Mouse (Mus musculus) lung, postnatal 0 days (tissue): Measurements from ENCODE around the gene Fbxl18. TPM values are rescaled to one million over a fixed set of nuclear protein-coding genes. Genes with fewer than 3 reads are reported as not detected.
A peak's percentile ranks its signal among the peaks of the same experiment; 100 is the strongest.

Experiments used
- ATAC-seq: fragments of 200-750 bp; cut with Nextera tagmentation; 2 replicates; pipeline ENCODE4 v1.8.0; 2017; ENCODE audit warnings: moderate library complexity
- DNase-seq: peaks from one replicate; pipeline ENCODE4 v3.0.0-alpha.2; 2016; ENCODE audit warnings: low spot score
- H3K27ac ChIP-seq: fragments of 300-500 bp; sonication (generic); 2 replicates; pipeline ENCODE4 v1.5.1; 2014; ENCODE audit warnings: antibody characterized with exemption, mild to moderate bottlenecking, low read length, mixed read lengths
- H3K27me3 ChIP-seq: fragments of 300-500 bp; sonication (generic); replicated peaks from 2 replicates; pipeline ENCODE4 v1.6.1; 2014; ENCODE audit warnings: low read length, mixed read lengths; ENCODE audit not compliant: insufficient read depth
- H3K36me3 ChIP-seq: fragments of 300-500 bp; sonication (generic); 2 replicates; pipeline ENCODE4 v1.6.1; 2014; ENCODE audit warnings: low read length, mixed read lengths; ENCODE audit not compliant: insufficient read depth
- H3K4me1 ChIP-seq: fragments of 300-500 bp; sonication (generic); 2 replicates; pipeline ENCODE4 v1.6.1; 2014; ENCODE audit warnings: antibody characterized with exemption, low read depth, low read length, mixed read lengths; ENCODE audit not compliant: insufficient read depth
- H3K4me2 ChIP-seq: fragments of 300-500 bp; sonication (generic); replicated peaks from 2 replicates; pipeline ENCODE4 v1.6.1; 2014; ENCODE audit warnings: low read depth, mild to moderate bottlenecking, low read length, moderate library complexity, mixed read lengths
- H3K4me3 ChIP-seq: fragments of 300-500 bp; sonication (generic); 2 replicates; pipeline ENCODE4 v1.5.1; 2014; ENCODE audit warnings: low read depth, low read length
- H3K9ac ChIP-seq: fragments of 300-500 bp; sonication (generic); replicated peaks from 2 replicates; pipeline ENCODE4 v1.6.1; 2014; ENCODE audit warnings: low read depth, mild to moderate bottlenecking
- H3K9me3 ChIP-seq: fragments of 300-500 bp; sonication (generic); 2 replicates; pipeline ENCODE4 v1.6.1; 2016; ENCODE audit warnings: low read length, mixed read lengths
- CTCF ChIP-seq: IDR thresholded peaks from 2 replicates; pipeline ENCODE4 v1.5.1; 2016; ENCODE audit warnings: antibody characterized with exemption, mild to moderate bottlenecking
- EP300 ChIP-seq: IDR thresholded peaks from 2 replicates; pipeline ENCODE4 v1.6.1; 2016; ENCODE audit warnings: antibody characterized with exemption, mild to moderate bottlenecking, control low read depth
- WGBS: fragments of 180-500 bp; shearing (Covaris S2); extraction: QIAGEN DNeasy Blood & Tissue Kit; methylation state at CpG from one replicate; pipeline ENCODE4 v1.1.7; 2014; 5-methylcytosine and 5-hydroxymethylcytosine counted together
- polyA plus RNA-seq: library from polyadenylated mRNA; unstranded; fragments of >200 nt; fragmentation: Nextera tagmentation; extraction: Ambion mirVana; gene quantifications from 2 replicates; pipeline ENCODE4 v1.2.1, GENCODE M21; 2015

The Fbxl18 gene
- polyA plus RNA-seq, 1 experiment from 2014 or later = 6.3 TPM

GRCm38 (mm10) chr5:142874791-142875512 is 20.3 kb downstream of the Fbxl18 start:
- Histone ChIP-seq H3K4me2 (no peak overlapping the region), H3K9me3 (no peaks in the 10 kb centered on the region), H3K27me3 (no peaks in the 10 kb centered on the region), H3K36me3 (0 out of 2 replicates have a peak, but pooled peaks cover 4% of the 10 kb centered on the region), H3K27ac (no peak overlapping the region), H3K4me1 (no peaks in the 10 kb centered on the region), H3K9ac (no peak overlapping the region), H3K4me3 (no peak overlapping the region)
- 89% methylated on average over 13 of the region's 13 CpGs for WGBS
- ATAC-seq (no peak), DNase-seq (no peak)
- TF ChIP-seq EP300 (no peak), CTCF (peak; percentile 23)

DNA sequence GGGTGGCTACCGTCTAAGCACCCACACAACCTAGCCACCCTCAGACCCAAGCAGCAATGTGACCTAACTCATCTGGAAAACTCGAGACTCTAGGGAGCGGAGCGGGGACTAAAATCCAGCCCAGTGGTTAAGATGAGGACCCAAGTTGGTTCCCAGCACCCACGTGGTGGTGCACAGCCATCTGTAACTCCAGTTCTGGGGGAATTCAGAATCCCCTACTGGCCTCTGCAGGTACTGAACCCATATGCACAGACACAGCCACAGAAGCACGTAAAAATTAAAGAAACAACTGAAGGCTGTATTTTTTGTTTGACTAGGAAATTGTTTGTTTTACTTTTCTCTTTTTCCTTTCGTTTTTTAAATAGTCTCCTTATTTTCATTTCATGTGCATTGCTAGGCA is 21.5 kb downstream of the Fbxl18 start:
- Histone ChIP-seq H3K4me2 (no peak overlapping the region), H3K27ac (no peak overlapping the region), H3K4me1 (no peaks in the 10 kb centered on the region), H3K9me3 (no peaks in the 10 kb centered on the region), H3K27me3 (no peaks in the 10 kb centered on the region), H3K4me3 (no peak overlapping the region), H3K36me3 (0 out of 2 replicates have a peak, but pooled peaks cover 4% of the 10 kb centered on the region), H3K9ac (no peak overlapping the region)
- TF ChIP-seq CTCF (0 out of 2 replicates have a peak, but pooled peaks have one; percentile 21), EP300 (no peak)
- 93% methylated on average over 7 of the region's 7 CpGs for WGBS
- no peak for ATAC-seq
- DNase-seq = no peak

GRCm38 (mm10) chr5:142871765-142872164 is 23.5 kb downstream of the Fbxl18 start:
- TF ChIP-seq CTCF (no peak), EP300 (no peak)
- Histone ChIP-seq H3K27ac (no peak overlapping the region), H3K4me1 (no peaks in the 10 kb centered on the region), H3K4me2 (no peak overlapping the region), H3K9ac (no peak overlapping the region), H3K4me3 (no peak overlapping the region), H3K36me3 (no peaks in the 10 kb centered on the region), H3K9me3 (no peaks in the 10 kb centered on the region), H3K27me3 (no peaks in the 10 kb centered on the region)
- ATAC-seq (peak; percentile 39; the same call in 1 of the 2 replicates), DNase-seq (peak; percentile 17)
- 48% methylated on average over 12 of the region's 12 CpGs for WGBS

DNA sequence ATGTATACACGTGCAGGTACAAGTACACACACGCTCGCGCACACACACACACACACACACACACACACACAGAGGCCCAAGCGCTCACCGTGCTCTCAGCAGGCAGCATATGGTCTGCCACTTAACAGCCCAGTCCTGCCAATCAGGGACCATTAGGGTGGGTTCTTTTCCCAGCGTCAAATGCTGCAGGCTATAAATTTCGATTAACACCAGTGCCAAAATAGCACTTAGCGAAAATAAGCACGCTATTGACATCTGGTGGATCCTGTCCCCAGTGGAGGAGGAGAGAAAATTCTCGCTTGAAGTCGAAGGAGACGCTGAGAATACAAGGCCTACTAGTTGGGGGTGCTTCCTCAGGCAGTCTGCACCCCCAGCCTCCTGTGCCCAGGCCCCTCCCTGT is 25.8 kb downstream of the Fbxl18 start:
- DNase-seq (no peak), ATAC-seq (no peak)
- Histone ChIP-seq H3K27ac (no peak overlapping the region), H3K4me3 (no peak overlapping the region), H3K4me1 (no peaks in the 10 kb centered on the region), H3K9me3 (no peaks in the 10 kb centered on the region), H3K36me3 (no peaks in the 10 kb centered on the region), H3K4me2 (no peak overlapping the region), H3K9ac (no peak overlapping the region), H3K27me3 (no peaks in the 10 kb centered on the region)
- 85% methylated on average over 13 of the region's 13 CpGs for WGBS
- no peak for TF ChIP-seq EP300
- no peak for TF ChIP-seq CTCF

GRCm38 (mm10) chr5:142857763-142858229 is 37.4 kb downstream of the Fbxl18 start:
- no peak overlapping the region for H3K4me3 ChIP-seq
- WGBS = 58% methylated on average over 16 of the region's 16 CpGs
- no peaks in the 10 kb centered on the region for H3K27me3 ChIP-seq
- TF ChIP-seq CTCF (no peak), EP300 (no peak)
- no peaks in the 10 kb centered on the region for H3K36me3 ChIP-seq
- H3K27ac ChIP-seq = no peak overlapping the region
- no peak overlapping the region for H3K9ac ChIP-seq
- ATAC-seq (no peak), DNase-seq (no peak)
- H3K4me1 ChIP-seq = no peaks in the 10 kb centered on the region
- no peak overlapping the region for H3K4me2 ChIP-seq
- H3K9me3 ChIP-seq = no peaks in the 10 kb centered on the region

DNA sequence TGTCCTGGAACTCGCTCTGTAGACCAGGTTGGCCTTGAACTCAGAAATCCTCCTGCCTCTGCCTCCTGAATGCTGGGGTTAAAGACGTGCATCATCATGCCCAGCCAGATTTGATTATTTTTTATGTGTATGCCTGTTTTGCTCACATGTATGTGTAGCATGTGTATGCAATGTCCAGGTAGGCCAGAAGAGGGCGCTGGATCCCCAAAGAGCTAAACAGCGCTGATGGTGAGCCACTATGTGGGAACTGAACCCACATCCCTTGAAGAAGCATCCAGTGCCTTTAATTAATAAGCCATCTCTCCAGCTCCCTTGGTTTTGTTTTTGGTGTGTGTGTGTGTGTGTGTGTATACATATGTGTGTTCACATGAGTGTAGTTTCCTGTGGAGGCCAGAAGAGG is 38.8 kb downstream of the Fbxl18 start:
- ATAC-seq (no peak), DNase-seq (no peak)
- no peaks in the 10 kb centered on the region for H3K9me3 ChIP-seq
- no peak overlapping the region for H3K4me2 ChIP-seq
- H3K27ac ChIP-seq = no peak overlapping the region
- WGBS = 79% methylated on average over 4 of the region's 4 CpGs
- TF ChIP-seq CTCF (peak; percentile 17; the same call in 1 of the 2 replicates), EP300 (no peak)
- no peaks in the 10 kb centered on the region for H3K36me3 ChIP-seq
- H3K4me1 ChIP-seq = no peaks in the 10 kb centered on the region
- H3K4me3 ChIP-seq = no peak overlapping the region
- H3K9ac ChIP-seq = no peak overlapping the region
- no peaks in the 10 kb centered on the region for H3K27me3 ChIP-seq
